Mouse (Mus musculus) activated CD4-positive, CD25-positive, alpha-beta regulatory T cell (primary cell): Measurements from ENCODE around the gene H2-T23. TPM values are rescaled to one million over a fixed set of nuclear protein-coding genes. Genes with fewer than 3 reads are reported as not detected.

Source experiments
- polyA plus RNA-seq, 2 experiments: library from polyadenylated mRNA; unstranded; fragments of 100-300 nt; shearing (Covaris generic); gene quantifications; one replicate each; pipeline ENCODE4 v1.2.1; 2017

Gene H2-T23
- polyA plus RNA-seq, result 100 to 1,000 TPM; 796 to 873 TPM

GRCm38 (mm10) chr17:36032351-36032875 lies at the start of gene H2-T23:
Gene H2-T23, minus strand, starts transcription at chr17:36032855.

GRCm38 (mm10) chr17:36058362-36058761 lies 25.7 kb upstream of the H2-T23 start, which contains the start of gene Gm11127:
Gene Gm11127, minus strand, starts transcription at chr17:36058371.

GRCm38 (mm10) chr17:36042610-36043169 lies 10.0 kb upstream of the H2-T23 start, which contains the start of the genes H2-T22 and Gm6034:
Gene H2-T22, minus strand, starts transcription at chr17:36042747.
Gene Gm6034, plus strand, starts transcription at chr17:36042961.

GRCm38 (mm10) chr17:36020191-36021073 lies 12.2 kb downstream of the H2-T23 start, which contains the start of gene H2-T24:
Gene H2-T24, minus strand, starts transcription at chr17:36020560.

Other genes starting within 250 kb of the H2-T23 start
- gene Ier3, start 211.2 kb downstream of the H2-T23 start, polyA plus RNA-seq, result 10 to 100 TPM in 1 of 2 experiments, under 1 TPM in 1; 0.19 to 14.0 TPM
- 10 to 100 TPM; 59.0 to 61.4 TPM for gene Flot1, start 209.6 kb downstream of the H2-T23 start, polyA plus RNA-seq
- gene Tubb5, start 194.5 kb downstream of the H2-T23 start, polyA plus RNA-seq, result 100 to 1,000 TPM; 114 to 135 TPM
- 1 to 10 TPM; 4.1 to 7.9 TPM for gene Mdc1, start 191.3 kb downstream of the H2-T23 start, polyA plus RNA-seq
- 10 to 100 TPM; 33.6 to 42.0 TPM for gene Nrm, start 171.5 kb downstream of the H2-T23 start, polyA plus RNA-seq
- gene Ppp1r18, start 167.3 kb downstream of the H2-T23 start, polyA plus RNA-seq, result 100 to 1,000 TPM; 549 to 588 TPM
- gene Dhx16, start 153.0 kb downstream of the H2-T23 start, polyA plus RNA-seq, result 10 to 100 TPM; 49.5 to 68.4 TPM
- gene 2310061I04Rik, start 135.4 kb downstream of the H2-T23 start, polyA plus RNA-seq, result 10 to 100 TPM; 34.3 to 45.8 TPM
- 10 to 100 TPM; 12.9 to 18.4 TPM for gene Atat1, start 122.8 kb downstream of the H2-T23 start, polyA plus RNA-seq
- gene Mrps18b, start 116.5 kb downstream of the H2-T23 start, polyA plus RNA-seq, result 10 to 100 TPM; 44.0 to 78.4 TPM
- gene Ppp1r10, start 116.4 kb downstream of the H2-T23 start, polyA plus RNA-seq, result 10 to 100 TPM; 30.2 to 54.9 TPM
- 100 to 1,000 TPM; 122 to 138 TPM for gene Abcf1, start 63.1 kb downstream of the H2-T23 start, polyA plus RNA-seq
- gene Gnl1, start 53.0 kb downstream of the H2-T23 start, polyA plus RNA-seq, result 10 to 100 TPM; 55.6 to 56.5 TPM
- 10 to 100 TPM; 30.8 to 41.6 TPM for gene Prr3, start 52.6 kb downstream of the H2-T23 start, polyA plus RNA-seq
- 10 to 100 TPM; 30.2 to 41.9 TPM for gene H2-T24, start 12.3 kb downstream of the H2-T23 start, polyA plus RNA-seq
- 100 to 1,000 TPM; 306 to 313 TPM for gene H2-T22, start 9.9 kb upstream of the H2-T23 start, polyA plus RNA-seq
- under 1 TPM; 0.18 to 0.22 TPM for gene Gm6034, start 10.1 kb upstream of the H2-T23 start, polyA plus RNA-seq
- gene Gm11127, start 25.5 kb upstream of the H2-T23 start, polyA plus RNA-seq, result not detected
- 1 to 10 TPM in 1 of 2 experiments, under 1 TPM in 1; 0.75 to 1.2 TPM for gene Gm19684, start 88.8 kb upstream of the H2-T23 start, polyA plus RNA-seq
- gene Gm7030, start 96.6 kb upstream of the H2-T23 start, polyA plus RNA-seq, result under 1 TPM; 0.36 to 0.51 TPM
- 10 to 100 TPM in 1 of 2 experiments, 1 to 10 TPM in 1; 5.7 to 14.7 TPM for gene Gm8909, start 135.7 kb upstream of the H2-T23 start, polyA plus RNA-seq
- under 1 TPM; 0.54 to 0.55 TPM for gene H2-T3, start 157.4 kb upstream of the H2-T23 start, polyA plus RNA-seq
- gene Rpp21, start 225.2 kb upstream of the H2-T23 start, polyA plus RNA-seq, result 100 to 1,000 TPM; 153 to 154 TPM
- 10 to 100 TPM; 12.9 to 20.8 TPM for gene Trim39, start 239.4 kb upstream of the H2-T23 start, polyA plus RNA-seq